Mouse (Mus musculus) adrenal gland, adult 18-20 months (tissue): Measurements from ENCODE around the gene Rassf2. TPM values are rescaled to one million over a fixed set of nuclear protein-coding genes. Genes with fewer than 3 reads are reported as not detected.

Experiments
- DNase-seq, 2 experiments: peaks; one replicate each; pipeline ENCODE4 v3.0.0; 2021 to 2022; ENCODE audit warnings: low spot score in 2 of 2
- total RNA-seq, 2 experiments: library from RNA; stranded (reverse); gene quantifications; 1 replicate in 1 of 2; 2 replicates in 1 of 2; pipeline ENCODE4 v1.2.3; 2021

Gene Rassf2
- total RNA-seq, 2 experiments from 2014 or later: 11.1 to 19.0 TPM

DNA sequence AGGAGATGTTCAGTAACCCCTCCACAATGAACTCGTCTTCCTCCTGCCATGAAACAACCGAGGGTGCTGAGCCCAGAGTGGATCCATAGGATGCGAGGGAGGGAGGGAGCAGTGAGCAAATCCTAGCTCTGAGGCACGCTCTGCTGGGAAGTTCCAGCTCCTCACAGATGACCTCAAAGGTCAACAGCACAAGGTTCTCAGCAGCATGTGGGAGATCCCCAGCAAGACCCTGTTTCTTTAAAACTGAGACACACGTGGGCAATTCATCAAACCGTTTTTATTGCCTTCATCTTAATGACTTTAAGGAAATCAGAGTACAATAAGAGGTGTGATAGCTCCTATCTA, 22.6 kb downstream of the Rassf2 start:
- DNase-seq: no peak

DNA sequence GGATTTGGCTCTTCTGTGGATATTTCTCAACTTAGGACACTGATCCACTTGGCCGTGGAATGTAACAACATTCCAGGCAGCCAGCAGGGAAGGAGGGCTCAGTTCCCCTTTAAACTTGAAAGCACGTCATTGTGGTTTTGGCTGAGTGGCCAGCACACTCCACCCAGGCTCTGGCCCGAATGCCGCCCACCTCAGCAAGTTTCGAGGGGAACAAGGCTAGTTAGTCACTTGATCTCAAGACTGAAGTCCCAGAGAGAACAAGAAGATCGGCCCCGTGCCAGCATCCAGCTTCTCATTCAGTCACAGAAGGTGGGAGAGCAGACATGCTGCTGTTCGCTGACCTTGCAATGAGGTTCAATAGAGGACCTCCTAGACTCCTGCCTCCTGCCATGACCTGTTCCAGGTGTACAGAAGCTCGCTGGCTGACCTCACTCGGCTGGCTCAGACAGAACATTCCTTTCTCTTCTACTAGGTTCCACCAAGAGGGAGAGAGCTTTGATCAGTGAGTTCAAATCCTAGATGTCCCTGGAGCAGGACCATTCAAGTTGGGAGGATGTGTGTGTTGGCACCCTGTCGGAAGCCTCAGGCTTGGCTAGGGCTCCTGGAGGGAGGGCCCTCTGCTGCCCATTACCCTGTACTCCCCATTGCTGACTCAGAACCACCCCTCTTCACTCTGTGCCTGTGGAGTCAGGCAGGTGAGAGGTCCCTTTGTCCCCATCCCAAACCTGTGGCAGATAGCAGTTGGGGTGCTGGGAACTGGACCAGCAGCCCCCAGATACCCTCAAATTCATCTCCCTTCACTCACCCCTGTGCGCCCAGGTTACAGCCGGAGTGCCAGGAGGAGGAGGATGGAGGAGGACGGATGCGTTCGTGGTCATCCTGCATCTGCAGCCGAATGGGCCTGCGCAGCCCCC, 23.2 kb downstream of the Rassf2 start:
- DNase-seq: peak in 1 of 2 experiments; percentile 52

DNA sequence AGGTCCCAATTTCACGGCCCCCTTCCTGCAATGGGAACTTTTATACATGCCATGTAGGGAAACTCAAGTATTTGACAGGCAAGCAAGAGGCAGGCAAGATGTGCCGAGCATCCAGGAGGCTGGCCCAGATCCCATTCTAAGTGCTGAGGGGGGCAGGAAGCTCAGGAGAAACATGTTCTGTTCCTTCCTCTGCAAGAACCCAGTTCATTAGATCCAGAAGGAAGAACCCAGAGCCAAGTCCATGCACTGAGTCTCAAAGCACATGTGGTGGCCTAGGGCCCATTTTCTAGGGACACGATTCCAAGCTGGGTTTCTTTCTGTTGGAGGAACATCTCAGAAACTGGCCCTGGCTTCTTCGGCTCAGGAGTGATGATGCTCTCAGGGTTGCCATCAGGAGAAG, 24.6 kb downstream of the Rassf2 start:
- DNase-seq: no peak

DNA sequence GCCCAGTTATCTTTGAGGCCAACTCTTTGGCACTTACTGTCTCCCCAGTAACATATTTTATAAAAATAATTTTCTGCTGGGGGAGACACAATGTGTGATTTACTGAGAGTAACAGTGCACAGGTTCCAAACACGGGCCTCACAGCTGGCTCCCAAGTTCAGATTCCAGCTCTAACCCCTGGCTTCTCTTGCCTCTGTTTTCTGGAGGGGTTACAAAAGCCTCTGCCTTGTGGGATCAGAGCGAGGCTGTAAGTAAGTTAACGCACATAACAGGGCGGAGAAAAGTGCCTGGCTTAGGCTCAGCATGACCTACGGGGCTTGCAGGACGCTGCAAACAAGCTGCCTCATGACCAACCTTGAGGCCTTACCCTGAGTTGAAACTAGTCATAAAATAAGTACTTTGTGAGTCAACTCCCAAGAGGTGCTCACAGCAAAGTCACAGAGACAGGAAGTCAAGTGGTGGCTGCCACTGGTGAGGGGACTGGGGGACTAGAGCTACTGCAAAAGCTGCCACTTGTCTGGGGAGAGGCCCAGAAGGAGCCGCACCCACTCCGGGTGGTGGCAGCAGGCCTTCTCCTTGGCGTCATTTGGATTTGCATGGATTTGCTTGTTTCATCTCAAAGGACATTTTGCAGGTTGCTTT, 25.4 kb downstream of the Rassf2 start:
- DNase-seq: no peak

DNA sequence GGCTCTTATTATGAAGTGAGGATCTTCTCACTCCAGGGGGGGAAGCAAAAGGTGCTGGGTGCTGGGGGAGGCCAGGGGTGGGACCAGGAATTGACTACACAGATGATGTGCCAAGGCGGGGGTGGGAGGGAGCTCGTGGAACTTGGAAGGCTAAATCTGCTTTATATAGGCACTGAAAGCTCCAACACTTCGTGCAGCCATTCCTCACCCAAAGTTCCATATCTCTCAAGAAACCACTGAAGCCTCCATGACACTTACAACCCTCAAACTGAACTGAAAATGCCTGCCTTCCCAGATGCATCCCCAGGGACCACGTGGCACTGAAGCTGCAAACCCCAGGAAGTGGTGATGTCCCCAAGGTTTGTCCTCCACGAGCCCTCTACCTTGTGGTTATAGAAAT, 26.1 kb downstream of the Rassf2 start:
- DNase-seq: no peak

DNA sequence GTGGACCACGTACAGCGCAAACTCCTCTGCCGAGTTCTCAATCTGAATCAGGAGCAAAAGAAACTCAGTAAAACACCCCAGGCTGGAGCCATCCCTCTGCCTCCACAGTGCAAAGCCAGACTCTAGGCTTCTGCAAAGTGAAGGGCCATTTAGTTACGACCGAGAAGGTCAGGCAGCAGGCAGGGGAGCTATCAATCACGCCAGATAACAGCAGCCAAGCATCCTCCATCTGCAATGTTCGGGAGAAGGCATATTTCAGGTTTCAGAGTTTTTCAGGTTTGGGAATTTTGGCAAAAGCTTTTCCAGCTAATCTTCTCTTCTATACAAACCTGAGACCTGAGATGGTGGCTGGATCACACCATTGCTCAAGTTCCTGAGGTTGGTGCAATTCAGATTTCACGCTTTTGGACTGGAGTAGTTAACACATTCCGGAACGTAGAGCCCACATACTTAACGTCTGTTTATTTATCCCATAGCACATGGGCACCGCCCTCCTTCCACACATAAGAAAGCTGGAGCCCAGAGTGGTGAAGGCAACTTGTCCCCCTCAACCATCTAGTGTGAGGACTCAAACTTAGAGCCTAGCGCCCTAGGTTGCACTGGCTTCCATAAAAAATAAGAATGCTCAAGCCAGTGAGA, 28.2 kb downstream of the Rassf2 start:
- DNase-seq: no peak

DNA sequence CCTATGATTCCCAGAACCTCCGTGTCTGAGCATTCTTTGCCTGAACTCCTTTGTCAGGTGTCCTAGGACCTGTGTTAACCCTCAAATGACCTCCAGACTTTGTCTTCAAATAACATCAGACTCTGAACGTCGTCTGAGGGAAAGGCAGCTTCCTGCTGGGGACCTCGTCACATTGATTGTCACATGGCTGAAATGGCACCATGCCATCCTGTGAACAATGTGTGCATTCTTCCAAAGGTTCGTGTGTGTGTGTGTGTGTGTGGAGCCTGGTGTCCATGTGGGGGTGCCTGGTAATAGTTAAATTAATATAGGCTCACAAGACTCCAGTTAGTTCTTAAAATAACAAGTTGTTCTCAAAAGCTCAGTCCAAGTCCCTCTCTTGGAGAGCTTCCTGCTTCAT, 32.7 kb downstream of the Rassf2 start:
- DNase-seq: no peak

GRCm38 (mm10) chr2:131996369-131996768, 33.7 kb downstream of the Rassf2 start:
- DNase-seq: no peak

- DNase-seq: no peak
Measured at GRCm38 (mm10) chr2:131995742-131996141, 34.3 kb downstream of the Rassf2 start.

GRCm38 (mm10) chr2:131994971-131995370, 35.1 kb downstream of the Rassf2 start:
- DNase-seq: no peak

- DNase-seq: no peak
Measured at GRCm38 (mm10) chr2:131993563-131994088, 36.4 kb downstream of the Rassf2 start.

GRCm38 (mm10) chr2:131993151-131993550, 36.9 kb downstream of the Rassf2 start:
- peak in 1 of 2 experiments; percentile 13 for DNase-seq

GRCm38 (mm10) chr2:131992487-131992886, 37.6 kb downstream of the Rassf2 start:
- DNase-seq: no peak

DNA sequence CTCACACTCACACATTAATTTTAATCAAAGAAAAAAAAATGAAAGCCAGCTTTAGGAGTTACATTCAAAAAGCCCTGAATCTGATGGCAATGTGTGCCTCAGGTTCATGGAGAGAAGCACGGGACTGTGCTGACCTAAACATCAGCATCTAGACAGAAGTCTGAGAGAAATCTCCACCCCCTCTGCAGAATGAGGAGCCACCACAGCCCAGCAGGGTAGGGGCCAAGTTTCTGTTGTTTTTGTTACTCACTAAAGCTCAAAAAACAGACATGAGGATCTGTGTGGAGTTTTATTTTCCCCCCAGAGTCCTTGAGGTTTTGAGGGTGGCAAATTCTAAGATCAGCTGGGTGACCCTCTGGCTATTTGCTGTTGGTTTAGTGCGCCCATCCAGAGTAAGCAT, 41.5 kb downstream of the Rassf2 start:
- DNase-seq: no peak

DNA sequence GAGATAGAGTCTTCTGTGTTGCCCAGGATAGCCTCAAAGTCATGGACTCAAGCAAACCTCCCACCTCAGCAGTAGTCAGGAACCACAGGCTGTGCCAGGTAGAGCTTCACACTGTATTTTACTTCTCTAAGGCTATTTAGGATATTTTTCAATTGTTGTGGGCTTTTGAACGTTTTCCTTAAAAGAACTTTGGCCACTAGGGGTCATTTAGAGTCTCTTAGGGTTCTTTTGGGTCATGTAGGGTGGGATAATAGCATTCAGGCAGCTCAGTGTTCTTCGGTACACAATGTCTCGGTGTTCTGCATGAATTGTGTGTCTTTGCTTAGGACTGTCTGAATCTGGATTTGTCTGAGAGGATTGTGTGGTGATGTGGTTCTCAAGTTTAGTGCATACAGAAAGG, 42.1 kb downstream of the Rassf2 start:
- DNase-seq: no peak

DNA sequence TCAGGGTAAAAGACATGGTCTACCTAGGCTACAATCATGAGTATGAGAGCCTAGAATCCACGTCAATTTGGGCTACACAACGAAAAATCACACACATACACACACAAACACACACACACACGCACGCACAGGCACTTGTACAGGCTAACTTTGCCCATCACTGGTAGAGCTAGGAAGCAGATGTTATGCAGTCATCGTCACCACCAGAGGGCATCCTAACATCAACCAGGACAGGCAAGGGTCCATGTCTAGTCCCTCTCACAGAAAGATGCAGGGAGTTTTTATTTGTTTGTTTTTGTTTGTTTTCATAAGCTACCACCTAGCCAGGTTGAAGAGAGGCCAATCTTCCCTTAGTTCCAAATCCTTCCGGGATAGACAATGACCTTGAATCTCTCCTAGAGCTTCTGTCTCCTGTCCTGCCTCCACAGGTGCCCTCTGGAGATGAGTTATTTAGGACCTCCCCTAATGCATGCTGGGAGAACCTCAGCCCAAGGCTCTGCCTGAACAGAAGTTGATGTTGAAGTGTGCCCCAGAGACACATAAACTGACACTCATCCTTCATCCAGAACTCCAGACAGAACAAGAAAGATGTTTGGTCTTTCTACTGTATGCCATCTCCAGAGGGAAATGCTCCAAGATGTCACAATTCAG, 47.4 kb downstream of the Rassf2 start:
- DNase-seq: peak; percentile 46 to 53

GRCm38 (mm10) chr2:131980866-131981265, 49.2 kb downstream of the Rassf2 start:
- DNase-seq: no peak

DNA sequence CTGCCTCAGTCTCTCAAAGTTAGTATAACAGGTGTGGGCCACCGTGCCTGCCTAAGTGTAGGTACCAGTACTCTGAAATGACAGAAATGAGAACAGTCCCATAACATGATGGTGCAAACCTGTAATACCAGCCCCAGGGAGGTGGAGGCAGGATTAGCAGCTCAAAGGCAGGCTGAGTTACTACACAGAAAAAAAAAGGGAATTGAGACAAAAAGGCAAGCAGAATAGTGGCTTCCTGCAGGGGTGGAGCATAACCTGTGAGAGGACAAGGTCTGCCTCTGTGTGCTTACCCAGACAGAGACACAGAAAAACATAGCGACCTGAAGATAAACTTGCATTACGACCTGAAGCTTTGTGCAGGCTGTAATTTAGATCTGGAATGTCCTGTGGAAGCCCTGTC, 53.4 kb downstream of the Rassf2 start:
- DNase-seq: no peak

DNA sequence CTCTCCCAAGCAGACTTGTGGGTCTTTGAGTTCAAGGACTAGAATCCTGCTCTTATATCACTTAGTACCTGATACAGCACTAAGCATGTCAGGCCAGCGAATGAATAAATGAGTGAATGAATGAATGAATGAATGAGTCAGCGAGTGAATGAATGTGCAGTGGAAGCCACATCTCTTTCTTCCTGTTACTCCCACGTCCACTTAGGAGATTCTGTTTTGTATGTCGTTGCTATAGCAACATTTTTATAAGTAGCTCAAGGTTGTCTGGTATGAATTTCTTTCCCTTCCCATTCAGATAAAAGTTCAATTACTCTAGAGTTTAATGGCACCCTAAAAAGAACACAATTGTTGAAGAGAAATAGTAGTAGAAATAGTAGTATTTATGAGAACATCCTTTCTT, 59.0 kb downstream of the Rassf2 start:
- no peak for DNase-seq

DNA sequence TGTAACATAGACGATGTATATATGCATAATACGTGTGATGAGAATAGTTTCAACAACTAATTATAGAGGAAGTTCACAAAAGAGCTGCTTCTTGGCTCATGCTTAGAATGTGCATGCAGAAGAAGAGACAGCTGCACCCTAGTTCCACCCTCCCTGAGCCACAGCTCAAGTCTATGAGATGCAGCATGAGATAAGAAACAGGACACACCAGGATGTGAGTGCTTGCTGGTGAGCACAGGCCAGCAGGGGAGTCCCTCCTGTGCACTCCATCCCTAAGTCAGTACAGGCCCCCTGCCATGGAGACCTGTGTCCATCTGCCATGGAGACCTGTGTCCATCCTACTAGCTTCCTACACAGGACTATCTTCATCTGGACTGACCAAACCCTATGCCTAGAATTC, 59.5 kb downstream of the Rassf2 start:
- DNase-seq: no peak

GRCm38 (mm10) chr2:131961671-131962070, 68.4 kb downstream of the Rassf2 start:
- no peak for DNase-seq
